Mouse (Mus musculus) induced T-regulatory cell, adult 2 months (primary cell): Measurements from ENCODE around the gene Ppp2r5c.

Experiments
- DNase-seq: peaks from one replicate; pipeline ENCODE4 v3.0.0-alpha.2; 2012; ENCODE audit warnings: low read depth

The Ppp2r5c gene

GRCm38 (mm10) chr12:110556861-110557628 is 110.1 kb downstream of the Ppp2r5c start:
- DNase-seq, result no peak

- no peak for DNase-seq
Measured at GRCm38 (mm10) chr12:110558175-110558574, 111.3 kb downstream of the Ppp2r5c start.

- no peak for DNase-seq
Measured at GRCm38 (mm10) chr12:110563383-110563782, 116.5 kb downstream of the Ppp2r5c start.

- no peak for DNase-seq
Measured at GRCm38 (mm10) chr12:110564848-110565247, 117.9 kb downstream of the Ppp2r5c start.

GRCm38 (mm10) chr12:110566366-110566765 is 119.4 kb downstream of the Ppp2r5c start:
- DNase-seq, result no peak

GRCm38 (mm10) chr12:110571050-110571449 is 124.1 kb downstream of the Ppp2r5c start:
- no peak for DNase-seq

GRCm38 (mm10) chr12:110572351-110572750 is 125.4 kb downstream of the Ppp2r5c start:
- DNase-seq, result no peak

- no peak for DNase-seq
Measured at GRCm38 (mm10) chr12:110573635-110574034, 126.7 kb downstream of the Ppp2r5c start.

- no peak for DNase-seq
Measured at GRCm38 (mm10) chr12:110575926-110576325, 129.0 kb downstream of the Ppp2r5c start.

GRCm38 (mm10) chr12:110578333-110578732 is 131.4 kb downstream of the Ppp2r5c start:
- DNase-seq, result no peak

- no peak for DNase-seq
Measured at GRCm38 (mm10) chr12:110588622-110589021, 141.7 kb downstream of the Ppp2r5c start.

- DNase-seq, result no peak
Measured at GRCm38 (mm10) chr12:110590804-110591259, 143.9 kb downstream of the Ppp2r5c start.

GRCm38 (mm10) chr12:110591260-110591883 is 144.5 kb downstream of the Ppp2r5c start:
- peak; percentile 100 for DNase-seq

GRCm38 (mm10) chr12:110598527-110598926 is 151.6 kb downstream of the Ppp2r5c start:
- DNase-seq, result peak; percentile 88

- DNase-seq, result no peak
Measured at GRCm38 (mm10) chr12:110599791-110600190, 152.9 kb downstream of the Ppp2r5c start.

GRCm38 (mm10) chr12:110600225-110600991 is 153.5 kb downstream of the Ppp2r5c start:
- DNase-seq, result no peak

GRCm38 (mm10) chr12:110601241-110602218 is 154.6 kb downstream of the Ppp2r5c start, which contains the start of gene Dync1h1:
Dync1h1 (plus strand) TSS chr12:110601452.
- DNase-seq, result peak; percentile 95

- DNase-seq, result no peak
Measured at GRCm38 (mm10) chr12:110606161-110606560, 159.2 kb downstream of the Ppp2r5c start.

GRCm38 (mm10) chr12:110606676-110607075 is 159.8 kb downstream of the Ppp2r5c start:
- DNase-seq, result no peak

- no peak for DNase-seq
Measured at GRCm38 (mm10) chr12:110608460-110609152, 161.7 kb downstream of the Ppp2r5c start.

GRCm38 (mm10) chr12:110609153-110609497 is 162.2 kb downstream of the Ppp2r5c start:
- no peak for DNase-seq
